Mouse (Mus musculus): ENCODE results near the gene Ate1.
"Not testable (repeated sequence)": the region's sequence is repeated elsewhere in the genome, so short reads cannot be mapped to it uniquely, and the experiment has no call there.

Gene Ate1

DNA sequence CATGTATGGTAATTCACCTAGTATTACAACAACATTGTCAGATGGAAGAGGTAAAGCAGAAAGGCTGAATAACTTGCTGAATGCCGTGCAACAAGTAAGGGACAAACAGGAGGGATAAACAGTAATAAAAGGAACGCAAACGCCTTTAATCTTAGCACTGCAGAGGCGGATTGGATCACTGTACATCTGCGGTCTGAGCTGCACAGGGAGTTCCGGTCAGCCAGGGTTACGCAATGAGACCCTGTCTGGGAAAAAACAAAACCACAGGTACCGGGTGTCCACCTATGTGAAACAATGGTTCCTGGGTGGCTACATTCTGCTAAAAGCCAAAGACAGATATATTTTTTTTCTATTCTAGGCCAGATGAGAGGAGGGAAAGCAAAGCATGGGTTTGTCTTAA lies 3.3 kb upstream of the Ate1 start:
- DNase-seq (ENCODE audit: inconsistent age in 2 of 2, low spot score in 1 of 2), result no peak

DNA sequence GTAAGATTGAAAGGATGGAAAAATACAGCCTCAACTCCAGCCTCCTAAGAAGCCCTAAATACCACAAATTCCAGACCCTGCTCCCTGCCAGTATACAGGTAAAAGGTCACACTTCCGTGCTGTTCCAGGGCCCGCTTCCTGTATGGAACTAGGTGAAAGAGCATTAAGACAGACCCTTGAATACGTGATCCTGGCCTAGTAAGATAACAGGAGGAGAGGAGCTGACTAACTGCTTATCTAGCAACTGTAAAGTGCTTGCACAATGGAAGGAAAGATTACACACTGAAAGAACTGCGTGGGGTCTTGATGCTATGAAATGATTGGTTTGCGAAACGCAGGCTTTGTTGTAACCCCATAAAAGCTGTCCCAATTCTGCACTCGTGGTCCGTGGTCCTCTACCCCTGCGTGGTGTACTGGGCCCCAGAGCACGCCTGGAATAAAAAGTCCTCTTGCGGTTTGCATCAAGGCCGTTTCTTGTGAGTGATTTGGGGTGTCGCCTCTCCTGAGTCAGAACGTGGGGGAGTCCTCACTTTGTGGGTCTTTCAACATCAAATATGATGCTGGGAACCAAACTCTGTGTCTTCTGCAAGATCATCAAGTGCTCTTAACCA lies 748 bp upstream of the Ate1 start:
- DNase-seq (ENCODE audit: inconsistent age in 2 of 2, low spot score in 1 of 2), result peak in 1 of 2 experiments; percentile 58

DNA sequence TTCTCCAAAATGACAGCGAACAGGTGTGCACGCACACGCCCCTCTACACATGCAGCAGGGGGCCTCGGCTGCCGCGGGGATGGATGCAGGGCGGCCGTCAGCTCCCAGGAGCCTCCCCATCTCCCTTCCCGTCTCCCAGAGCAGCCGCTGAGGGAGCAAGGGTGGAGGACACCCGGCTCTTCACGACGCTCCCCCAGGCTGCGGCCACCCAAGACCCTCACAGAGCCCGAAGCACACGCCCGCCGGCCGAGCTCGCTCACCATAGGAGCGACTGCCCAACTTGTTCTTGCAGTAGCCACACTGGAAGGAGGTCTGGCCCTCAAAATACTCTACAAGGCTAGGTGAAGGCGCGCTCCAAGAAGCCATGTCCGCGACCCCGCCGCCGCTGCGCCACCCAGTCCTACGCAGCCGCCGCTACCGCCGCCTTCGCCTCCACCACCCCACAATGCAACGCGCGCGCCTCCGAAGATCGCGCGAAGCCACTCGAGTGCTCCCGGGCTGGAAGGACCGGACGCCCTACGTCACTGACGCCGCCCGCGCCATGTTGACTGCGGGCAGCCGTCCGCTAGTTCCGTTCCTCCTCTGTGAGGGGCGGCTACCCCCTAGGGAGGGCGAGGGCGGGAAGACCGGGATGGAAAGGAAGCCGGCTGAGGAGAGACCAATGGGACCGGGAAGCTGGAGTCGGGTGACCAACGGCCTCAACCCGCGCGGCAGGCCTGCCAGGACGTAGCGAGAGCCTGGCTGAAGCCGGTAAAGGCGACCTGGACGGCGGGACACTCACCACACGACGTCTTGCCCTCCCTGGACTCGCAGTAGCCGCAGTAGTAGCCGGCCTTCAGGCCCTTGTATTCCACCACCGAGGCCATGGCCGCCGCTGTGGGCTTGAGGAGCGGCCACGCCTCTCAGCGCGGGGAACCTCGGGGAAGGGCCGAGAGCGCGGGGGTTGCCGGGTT lies 797 bp downstream of the Ate1 start:
- peak; percentile 99 for DNase-seq (ENCODE audit: inconsistent age in 2 of 2, low spot score in 1 of 2)

DNA sequence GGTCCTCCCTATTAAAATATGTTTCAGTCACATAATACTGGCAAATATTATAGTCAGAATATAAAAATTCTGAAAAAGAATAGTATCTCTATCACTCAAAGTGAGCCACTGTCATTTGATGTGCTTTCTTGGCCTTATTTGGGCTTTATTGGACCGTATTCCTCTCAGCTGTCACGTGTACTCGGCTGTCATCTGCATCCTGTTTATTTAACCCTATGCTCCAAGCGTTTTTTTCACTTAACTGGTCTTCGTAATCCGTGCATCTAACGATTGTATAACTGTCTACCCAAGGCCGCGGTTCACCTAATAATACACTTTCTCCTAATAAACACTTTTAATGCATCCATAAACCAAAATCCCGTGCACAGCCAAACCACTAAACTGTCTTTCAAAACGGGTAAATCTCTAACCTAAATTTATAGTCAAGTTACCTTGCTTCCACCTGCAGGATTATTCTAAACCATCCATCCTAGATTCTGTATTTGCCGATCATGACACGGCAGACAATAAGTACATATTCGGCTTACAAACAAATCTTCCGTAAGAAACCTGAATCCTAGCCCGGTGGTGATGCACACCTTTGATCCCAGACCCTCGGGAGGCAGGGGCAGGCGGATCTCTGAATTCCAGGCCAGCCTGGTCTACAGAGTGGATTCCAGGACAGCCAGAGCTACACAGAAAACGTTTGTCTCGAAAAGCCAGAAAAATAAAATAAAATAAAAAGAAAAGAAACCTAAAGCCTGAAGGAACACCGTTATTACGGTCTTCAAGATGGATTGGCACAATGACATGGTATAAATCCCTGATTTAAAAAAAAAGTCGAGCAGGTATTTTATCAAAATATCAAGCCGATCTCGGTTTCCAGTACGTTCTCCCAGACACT lies 1.7 kb downstream of the Ate1 start:
- DNase-seq (ENCODE audit: inconsistent age in 2 of 2, low spot score in 1 of 2), result peak in 1 of 2 experiments; percentile 51

DNA sequence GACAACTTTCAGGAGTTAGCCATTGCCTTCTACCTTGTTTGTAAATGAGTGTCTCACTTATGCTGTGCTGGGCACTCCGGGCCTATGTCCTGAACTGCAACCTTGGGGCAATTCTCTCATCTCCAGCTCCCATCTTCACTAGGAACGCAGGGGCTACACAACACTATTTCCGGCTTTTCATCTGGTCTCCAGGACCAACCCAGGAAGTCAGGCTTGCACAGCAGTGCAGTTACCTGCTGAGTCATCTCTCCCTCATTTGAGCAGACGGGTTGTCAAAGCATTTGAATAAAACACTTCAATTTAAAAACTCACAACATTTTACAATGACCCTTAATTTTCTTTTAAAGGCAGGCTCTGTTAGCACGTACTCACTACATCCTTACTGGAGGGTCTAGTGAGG lies 9.9 kb downstream of the Ate1 start:
- DNase-seq (ENCODE audit: inconsistent age in 2 of 2, low spot score in 1 of 2), result no peak

DNA sequence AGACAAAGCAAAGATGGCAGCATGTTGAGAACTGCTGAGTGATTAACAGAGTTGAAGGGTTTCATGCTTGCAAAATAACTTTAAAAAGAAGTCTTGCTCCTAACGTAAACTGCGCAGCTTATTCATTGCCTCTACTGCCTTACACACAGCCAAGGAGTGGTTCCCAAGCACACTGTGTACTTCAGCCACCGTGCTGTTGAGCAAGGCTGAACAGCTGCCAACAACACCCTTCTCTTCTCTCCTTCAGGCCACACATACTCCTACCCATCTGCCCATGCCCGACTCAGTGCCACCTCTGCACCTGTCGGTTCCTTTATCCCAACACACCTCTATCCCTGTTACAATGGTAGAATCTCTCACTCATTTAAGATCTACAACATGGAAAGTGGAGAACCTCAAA lies 17.2 kb downstream of the Ate1 start:
- DNase-seq (ENCODE audit: inconsistent age in 2 of 2, low spot score in 1 of 2), result no peak

DNA sequence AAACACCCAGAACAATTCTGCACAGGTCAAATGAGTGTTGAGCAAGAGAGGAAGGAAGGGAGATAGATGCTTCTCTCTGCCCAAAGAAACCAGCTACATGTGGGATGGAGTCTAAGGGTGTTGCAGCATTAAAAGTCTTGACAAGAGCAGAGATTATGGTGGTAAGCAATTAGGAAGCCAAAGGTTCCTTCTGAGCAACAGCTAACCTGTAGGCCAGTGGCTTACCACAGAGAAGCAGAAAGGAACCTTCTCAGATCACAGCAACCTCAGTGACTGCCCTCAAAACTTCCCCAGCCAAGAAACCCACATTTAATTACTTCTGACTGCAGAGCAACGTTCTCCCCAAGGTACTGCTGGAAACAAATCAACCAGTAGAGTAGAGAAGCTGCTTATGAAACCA lies 18.7 kb downstream of the Ate1 start:
- DNase-seq (ENCODE audit: inconsistent age in 2 of 2, low spot score in 1 of 2), result no peak

DNA sequence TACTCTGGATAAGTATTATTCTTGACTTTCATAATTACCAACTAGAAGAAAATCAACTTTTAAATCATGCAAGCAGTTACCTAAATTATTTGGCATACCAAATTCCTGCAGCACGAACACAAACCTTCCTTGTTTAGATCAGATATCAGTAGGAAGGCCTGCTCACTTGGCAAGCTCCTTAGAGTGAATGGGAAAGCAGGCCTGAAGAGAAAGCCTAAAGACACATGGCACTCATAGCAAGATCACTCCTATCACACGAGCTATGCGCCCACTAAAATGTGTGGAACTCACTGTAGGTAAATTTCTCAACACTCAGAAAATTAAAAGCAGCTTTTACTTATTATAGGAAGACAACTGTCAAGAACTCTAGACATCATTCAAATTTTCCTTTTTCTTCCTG lies 26.8 kb downstream of the Ate1 start:
- DNase-seq (ENCODE audit: inconsistent age in 2 of 2, low spot score in 1 of 2), result no peak

DNA sequence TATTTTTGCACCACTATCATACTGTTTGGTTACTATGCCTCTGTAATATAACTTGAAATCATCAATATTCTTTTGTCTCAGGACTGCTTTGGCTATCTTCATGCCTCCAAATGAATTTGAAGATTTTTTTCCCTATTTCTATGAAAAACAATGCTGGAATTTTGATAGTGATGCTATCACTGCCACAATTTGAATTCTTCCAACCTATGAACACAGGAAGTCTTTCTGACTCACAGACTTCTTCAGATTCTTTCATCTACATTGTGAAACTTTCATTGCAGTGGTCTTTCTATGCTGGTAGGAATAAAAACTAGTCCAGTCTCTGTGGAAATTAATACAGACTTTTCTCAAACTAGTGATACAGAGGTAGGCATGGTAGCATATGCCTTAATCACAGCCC lies 28.1 kb downstream of the Ate1 start:
- DNase-seq (ENCODE audit: inconsistent age in 2 of 2, low spot score in 1 of 2), result no peak

DNA sequence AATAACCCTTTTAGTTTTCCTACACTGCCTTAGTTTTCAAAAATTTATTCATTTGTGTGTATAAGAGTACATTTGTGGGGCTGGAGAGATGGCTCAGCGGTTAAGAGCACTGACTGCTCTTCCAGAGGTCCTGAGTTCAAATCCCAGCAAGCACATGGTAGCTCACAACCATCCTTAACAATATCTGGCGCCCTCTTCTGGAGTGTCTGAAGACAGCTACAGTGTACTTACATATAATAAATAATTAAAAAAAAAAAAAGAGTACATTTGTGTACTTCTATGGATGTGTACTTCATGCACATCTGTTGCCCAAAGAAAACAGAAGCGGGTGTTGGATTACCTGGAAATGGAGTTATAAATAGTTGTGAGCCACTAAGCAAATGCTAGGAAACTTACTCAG lies 41.2 kb downstream of the Ate1 start:
- not testable (repeated sequence) for DNase-seq (ENCODE audit: inconsistent age in 2 of 2, low spot score in 1 of 2)

DNA sequence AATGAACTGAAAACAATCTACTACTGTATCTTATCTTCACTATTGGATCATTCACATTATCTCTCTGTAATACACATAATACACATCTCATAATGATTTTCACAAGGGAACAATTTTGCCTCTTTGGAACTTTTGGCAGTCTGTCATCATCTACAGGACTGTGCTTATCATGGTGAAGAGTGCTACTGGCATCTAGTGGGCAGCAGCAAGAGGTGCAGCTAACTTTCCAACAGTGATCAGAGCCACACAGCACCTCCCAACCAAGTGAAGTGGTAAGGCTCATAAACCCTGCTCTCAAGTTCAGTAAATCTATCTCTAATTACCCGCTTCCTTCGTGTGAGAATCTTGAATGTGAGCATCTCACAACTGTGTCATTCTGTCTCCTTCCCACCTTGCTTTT lies 44.2 kb downstream of the Ate1 start:
- peak; percentile 60 to 85 for DNase-seq (ENCODE audit: inconsistent age in 2 of 2, low spot score in 1 of 2)

DNA sequence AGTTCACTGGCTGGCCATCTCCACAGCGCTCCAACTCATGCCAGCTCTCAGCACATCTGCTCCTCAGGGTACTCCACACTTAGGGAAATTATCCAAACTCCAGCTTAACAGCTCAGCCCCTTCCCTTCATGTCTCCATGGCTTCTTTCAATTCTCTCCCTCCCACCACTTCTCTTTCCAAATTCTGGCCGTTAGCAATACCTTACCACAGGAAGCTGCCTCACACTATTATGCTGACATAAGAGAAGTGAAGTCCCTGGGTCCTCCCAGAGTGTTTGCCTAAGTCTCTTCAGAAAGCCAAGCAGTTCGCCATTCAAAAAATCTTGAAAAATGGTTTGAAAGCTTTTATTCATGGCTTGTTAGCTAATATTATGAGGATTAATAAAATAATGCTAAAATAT lies 46.3 kb downstream of the Ate1 start:
- DNase-seq (ENCODE audit: inconsistent age in 2 of 2, low spot score in 1 of 2), result no peak

DNA sequence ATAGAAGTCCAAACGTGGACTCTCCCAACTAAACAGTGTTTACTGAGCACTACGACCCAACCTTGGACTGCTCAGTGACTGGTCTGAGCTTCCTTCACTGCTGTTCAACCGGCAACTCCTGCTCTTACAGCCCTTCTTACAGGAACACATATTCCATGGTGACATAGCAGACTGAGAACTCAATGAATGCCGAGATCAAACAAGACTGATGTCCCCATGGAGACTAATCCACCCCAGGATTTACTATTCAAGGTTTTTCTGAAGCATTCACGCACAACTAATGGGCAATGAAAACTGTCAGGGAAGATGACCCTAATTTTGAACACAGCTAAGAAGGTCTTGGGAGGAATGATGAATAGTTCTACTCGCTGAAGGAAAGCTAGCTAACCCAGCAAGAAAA lies 47.5 kb downstream of the Ate1 start:
- peak in 1 of 2 experiments; percentile 46 for DNase-seq (ENCODE audit: inconsistent age in 2 of 2, low spot score in 1 of 2)

DNA sequence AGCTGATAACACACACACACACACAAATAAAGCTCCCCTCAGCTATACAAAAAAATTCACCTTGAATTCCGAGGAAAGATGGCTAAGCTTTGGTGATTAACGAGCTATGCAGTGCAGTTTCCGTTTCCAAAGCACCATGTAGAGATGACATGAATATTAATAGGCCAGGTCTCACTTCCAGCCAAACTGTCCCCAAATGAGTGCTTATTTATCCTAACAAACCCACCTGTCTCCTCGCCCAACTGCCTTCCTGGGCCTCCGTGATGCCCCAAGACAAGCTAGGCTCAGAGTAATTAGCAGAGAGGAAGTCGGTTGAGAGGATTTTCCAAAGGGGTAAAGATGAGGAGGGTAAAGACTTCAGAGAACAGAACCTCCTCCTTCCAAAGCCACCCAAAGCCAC lies 49.1 kb downstream of the Ate1 start:
- DNase-seq (ENCODE audit: inconsistent age in 2 of 2, low spot score in 1 of 2), result peak in 1 of 2 experiments; percentile 53

DNA sequence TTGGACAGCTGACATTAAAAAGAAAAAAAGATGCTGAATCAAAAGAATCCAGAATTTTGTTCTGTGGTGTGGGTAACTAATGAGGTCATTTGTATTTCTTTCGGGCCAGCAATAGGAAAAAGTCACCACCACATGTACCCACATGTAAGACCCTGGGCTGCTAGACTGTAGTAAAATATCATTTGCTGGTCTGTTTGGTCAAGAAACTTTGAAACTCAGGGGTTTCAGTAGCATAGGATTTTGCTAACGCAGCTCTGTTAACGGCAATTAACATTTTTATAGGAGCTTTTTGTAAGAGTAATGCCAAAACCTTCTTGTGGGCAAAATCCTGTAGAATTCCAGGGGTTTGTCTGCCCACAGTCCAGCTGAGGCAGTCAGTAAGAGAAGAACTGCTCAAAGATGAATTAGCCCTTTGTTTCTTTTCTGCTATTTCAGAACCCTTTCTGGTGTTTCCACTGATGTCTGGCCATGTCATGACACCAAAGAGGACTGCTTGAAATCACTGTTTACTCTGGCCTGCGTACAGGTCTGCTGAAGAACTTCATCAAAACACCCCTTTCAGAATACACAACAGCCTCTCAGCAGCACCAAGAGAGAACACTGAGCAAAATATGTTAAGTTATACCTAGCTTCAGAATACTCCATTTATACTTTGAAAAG lies 64.5 kb downstream of the Ate1 start:
- peak in 1 of 2 experiments; percentile 35 for DNase-seq (ENCODE audit: inconsistent age in 2 of 2, low spot score in 1 of 2)

DNA sequence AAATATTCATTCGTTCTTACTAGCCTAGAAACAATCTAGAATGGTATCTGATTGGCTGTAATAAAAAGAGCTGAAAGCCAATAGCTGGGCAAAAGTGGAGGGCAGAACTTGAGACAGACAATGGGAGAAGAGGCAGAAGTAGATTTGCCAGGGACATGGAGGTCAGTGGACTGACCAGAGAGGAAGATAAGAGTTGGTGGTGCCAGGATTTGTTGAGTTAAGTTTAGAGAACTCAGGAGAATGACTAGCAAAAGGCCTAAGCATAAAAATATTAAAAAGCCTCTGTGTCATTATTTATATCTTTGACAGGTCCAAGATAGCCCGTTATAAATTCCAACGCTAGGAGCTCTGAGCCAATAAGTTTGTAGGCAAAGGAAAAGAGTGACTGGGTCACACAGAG lies 65.9 kb downstream of the Ate1 start:
- peak in 1 of 2 experiments; percentile 67 for DNase-seq (ENCODE audit: inconsistent age in 2 of 2, low spot score in 1 of 2)

DNA sequence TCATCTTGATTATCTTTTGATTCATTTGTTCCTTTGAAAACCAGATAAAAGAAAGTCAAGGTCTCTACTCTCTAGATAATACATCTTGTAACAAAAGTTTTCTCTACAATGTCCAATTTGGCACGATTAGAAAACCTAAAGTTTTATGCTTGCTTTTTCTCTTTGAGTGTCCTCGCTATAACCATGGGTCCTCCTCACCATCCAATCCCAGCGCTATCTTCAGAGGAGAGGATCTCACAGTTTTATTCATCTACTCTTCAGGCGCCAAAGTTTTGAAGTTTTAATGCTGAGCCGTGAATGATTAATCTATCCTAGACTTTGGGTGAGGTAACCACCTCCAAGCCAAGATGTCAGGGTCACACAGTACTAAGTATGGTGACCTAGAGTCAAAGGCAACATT lies 84.4 kb downstream of the Ate1 start:
- peak; percentile 60 to 92 for DNase-seq (ENCODE audit: inconsistent age in 2 of 2, low spot score in 1 of 2)

DNA sequence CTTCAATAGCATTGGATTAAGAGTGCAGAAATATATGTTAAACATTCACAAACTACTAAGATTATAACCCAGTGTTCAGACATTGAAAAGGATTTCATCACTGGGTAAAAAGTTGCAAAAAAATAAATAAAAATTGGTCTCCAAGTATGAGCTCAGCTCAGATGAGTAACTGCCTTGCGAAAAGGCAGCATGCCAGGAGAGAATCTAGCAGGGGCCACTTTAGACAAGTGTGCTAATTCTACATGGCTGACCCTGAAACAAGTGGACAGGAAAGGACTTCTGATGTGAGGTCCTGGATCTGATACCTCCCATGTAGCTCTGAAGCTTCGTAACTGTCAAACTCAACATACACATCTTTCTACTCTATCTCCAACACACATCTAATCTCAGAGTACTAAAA lies 88.0 kb downstream of the Ate1 start:
- DNase-seq (ENCODE audit: inconsistent age in 2 of 2, low spot score in 1 of 2), result peak; percentile 81 to 90

DNA sequence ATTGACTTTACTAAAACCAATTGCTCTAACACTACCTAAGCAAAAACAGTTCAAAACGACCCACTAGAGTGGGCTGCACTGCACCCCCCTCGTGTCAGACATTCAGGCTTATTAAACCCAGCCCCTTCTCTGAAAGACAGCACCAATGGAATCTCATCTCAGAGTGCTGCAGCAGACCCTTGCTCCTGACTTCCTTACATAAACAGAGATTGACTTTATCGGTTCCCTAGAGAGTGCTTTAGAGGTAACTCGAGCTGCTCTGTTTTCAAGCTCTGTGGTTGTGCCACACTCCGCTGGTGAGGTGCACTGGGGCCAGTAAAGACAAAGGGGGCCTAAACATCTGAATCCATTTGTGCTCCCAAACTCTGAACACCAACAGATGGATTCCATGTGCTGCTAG lies 93.6 kb downstream of the Ate1 start:
- DNase-seq (ENCODE audit: inconsistent age in 2 of 2, low spot score in 1 of 2), result no peak

DNA sequence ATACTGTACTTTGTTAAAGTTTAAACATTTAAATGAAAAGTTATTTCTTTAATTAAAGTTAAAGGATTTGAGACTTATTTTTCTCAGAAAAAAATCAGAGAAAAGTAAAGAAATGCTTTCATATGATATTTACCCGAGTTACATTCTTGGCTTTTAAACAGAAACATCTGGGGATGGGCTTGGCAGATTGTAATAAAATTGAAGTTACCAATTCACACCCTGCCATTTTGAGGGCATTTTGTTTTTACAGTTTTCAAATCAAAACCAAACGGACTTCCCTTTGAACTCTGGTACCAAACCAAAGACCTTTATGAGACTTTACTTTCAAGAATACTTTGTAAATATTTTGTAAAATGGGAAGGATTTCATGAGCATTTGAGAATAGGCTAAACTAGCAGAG lies 94.2 kb downstream of the Ate1 start:
- DNase-seq (ENCODE audit: inconsistent age in 2 of 2, low spot score in 1 of 2), result no peak

DNA sequence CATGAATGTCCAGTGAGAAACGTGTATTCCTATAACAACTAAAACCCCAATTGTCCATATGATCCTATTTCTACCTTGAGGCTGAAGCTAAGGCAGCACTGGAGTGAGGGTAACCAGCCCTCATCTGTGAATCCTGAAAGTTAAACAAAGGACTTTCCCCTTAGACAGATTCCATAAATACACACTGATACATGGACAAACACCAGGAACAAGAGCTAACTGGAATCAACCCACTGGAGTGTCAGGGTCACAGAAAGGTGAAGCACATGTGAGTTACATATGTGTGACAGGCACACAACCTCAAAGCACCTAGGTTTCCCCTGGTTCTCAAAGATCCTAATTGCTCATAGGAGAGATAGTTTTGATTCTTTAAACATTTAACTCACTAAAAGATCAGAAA lies 100.2 kb downstream of the Ate1 start:
- no peak for DNase-seq (ENCODE audit: inconsistent age in 2 of 2, low spot score in 1 of 2)
